Mouse (Mus musculus) lung, postnatal 0 days (tissue): ENCODE results near the gene Selenoo.

ENCODE experiments used
- CTCF ChIP-seq: IDR thresholded peaks from 2 replicates; pipeline ENCODE4 v1.5.1; 2016; ENCODE audit warnings: antibody characterized with exemption, mild to moderate bottlenecking
- EP300 ChIP-seq: IDR thresholded peaks from 2 replicates; pipeline ENCODE4 v1.6.1; 2016; ENCODE audit warnings: antibody characterized with exemption, mild to moderate bottlenecking, control low read depth

DNA sequence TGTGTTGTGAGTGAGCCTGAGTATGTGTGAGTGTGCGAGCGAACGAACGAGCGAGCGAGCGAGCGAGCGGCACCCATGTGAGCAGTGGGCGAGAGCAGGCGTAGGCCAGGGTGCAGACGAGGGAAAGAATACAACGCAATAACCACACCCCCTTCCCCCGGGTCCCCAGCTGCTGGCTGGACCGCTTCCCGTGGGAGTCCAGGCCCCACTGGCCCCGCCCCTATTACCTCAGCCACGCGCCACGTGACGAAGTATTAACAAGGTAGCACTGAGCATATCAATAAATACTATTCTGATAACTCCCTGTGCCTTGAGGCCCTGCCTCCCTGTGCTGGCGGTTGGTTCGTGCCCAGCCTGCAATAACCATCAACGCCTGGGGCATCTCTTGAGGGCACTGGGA is 18.3 kb upstream of the Selenoo start:
- TF ChIP-seq EP300, result no peak
- no peak for TF ChIP-seq CTCF
